Mouse (Mus musculus) embryonic fibroblast, embryonic 13.5 days (primary cell): Measurements from ENCODE around the gene Alox12b.

ENCODE experiments used
- CTCF ChIP-seq: IDR thresholded peaks from 2 replicates; pipeline ENCODE4 v1.5.1; 2011; ENCODE audit warnings: mild to moderate bottlenecking, control low read depth, low read length, moderate library complexity, borderline replicate concordance; ENCODE audit not compliant: insufficient read depth
- POLR2A ChIP-seq: IDR thresholded peaks from 2 replicates; pipeline ENCODE4 v1.6.1; 2011; ENCODE audit warnings: low read depth, mild to moderate bottlenecking, control low read depth, low read length, moderate library complexity

GRCm38 (mm10) chr11:69151004-69151403 is 5.8 kb upstream of the Alox12b start:
- TF ChIP-seq CTCF (no peak), POLR2A (no peak)
